Mouse (Mus musculus): ENCODE results near the gene Klhl33.

- TF ChIP-seq CTCF (IDR thresholded peaks at IDR 0.05; ENCODE audit: low read depth, low read length) = no peak
- TF ChIP-seq TAL1 (conservative IDR thresholded peaks at IDR 0.05; ENCODE audit: low read depth, low read length) = no peak
Observed at GRCm38 (mm10) chr14:50943932-50944667, 46.8 kb upstream of the Klhl33 start, which contains the start of gene Gm49342.

Measured in G1E (cell line).